Mouse (Mus musculus) monocyte, adult 5-6 weeks (primary cell): ENCODE data around the gene Kcnip4. TPM values are rescaled to one million over a fixed set of nuclear protein-coding genes. Genes with fewer than 3 reads are reported as not detected.

Experiments used
- ATAC-seq: fragments of 153-309, 156-312 bp; replicated peaks from 2 replicates; pipeline ENCODE4 v1.8.0; 2017; ENCODE audit warnings: mild to moderate bottlenecking; ENCODE audit not compliant: low TSS enrichment, insufficient number of reproducible peaks, severe bottlenecking, poor library complexity, low FRiP score
- total RNA-seq: library from RNA; stranded (forward); fragments of 200-1000, 200-491, 200-594 nt; gene quantifications from 3 replicates; pipeline ENCODE4 v1.2.3, GENCODE M21; 2017

Gene Kcnip4
- total RNA-seq, 1 experiment from 2014 or later, result not detected

- ATAC-seq, result no peak
Measured at GRCm38 (mm10) chr5:49283403-49283802, 241.3 kb downstream of the Kcnip4 start.

DNA sequence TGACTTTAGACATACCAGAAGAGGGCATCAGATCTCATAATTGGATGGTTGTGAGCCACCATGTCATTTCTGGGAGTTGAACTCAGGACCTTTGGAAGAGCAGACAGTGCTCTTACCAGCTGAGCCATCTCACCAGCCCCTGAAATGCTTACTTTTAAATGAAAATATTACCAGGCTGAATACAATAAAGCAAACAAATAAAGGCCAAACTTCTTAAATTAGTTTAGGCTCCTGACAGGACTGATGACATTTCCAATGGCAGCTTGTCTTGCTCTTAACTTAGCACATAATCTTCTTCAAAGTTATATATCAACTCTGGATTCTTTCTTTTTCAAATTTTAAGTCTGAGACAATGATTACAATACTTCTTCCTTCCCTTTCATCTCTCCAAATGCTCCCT lies 252.8 kb downstream of the Kcnip4 start:
- no peak for ATAC-seq

DNA sequence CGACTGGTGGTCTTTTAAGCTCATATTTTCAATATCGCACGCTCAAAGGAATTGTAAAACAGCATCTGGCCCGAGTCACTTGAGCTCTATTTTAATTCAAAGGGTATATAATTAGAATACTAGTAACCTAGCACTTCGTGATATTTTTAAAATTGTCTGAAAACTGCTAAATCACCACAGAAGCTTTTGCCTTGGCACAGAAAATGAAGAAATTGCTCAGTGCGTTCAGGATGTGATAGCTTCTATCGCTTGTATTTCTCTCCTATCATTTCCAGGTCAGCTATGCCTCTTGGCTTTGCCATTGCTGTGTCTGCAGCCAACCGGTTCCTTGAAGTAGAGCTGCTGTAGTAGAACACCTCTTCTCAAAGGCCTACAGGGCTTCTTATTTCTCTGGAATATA lies 255.9 kb downstream of the Kcnip4 start:
- no peak for ATAC-seq

DNA sequence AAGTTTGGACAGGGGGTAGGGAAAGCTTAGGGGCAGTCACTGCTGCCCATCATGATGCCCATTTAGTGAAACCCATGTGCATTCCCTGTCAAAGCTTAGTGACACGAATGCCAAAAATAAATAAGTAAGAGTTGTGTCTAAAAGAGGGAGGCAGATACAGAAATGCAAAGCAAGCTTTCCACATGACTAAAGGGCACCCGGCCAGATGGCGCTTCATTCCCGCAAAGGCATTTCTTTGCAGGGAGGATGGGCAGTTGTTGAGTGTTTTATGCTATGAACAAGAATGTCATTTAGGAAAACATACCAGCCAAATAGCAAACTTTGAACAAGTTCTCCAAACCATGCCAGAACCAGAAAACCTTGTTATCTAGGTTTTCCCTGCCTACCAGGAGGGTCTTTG lies 265.4 kb downstream of the Kcnip4 start:
- no peak for ATAC-seq

DNA sequence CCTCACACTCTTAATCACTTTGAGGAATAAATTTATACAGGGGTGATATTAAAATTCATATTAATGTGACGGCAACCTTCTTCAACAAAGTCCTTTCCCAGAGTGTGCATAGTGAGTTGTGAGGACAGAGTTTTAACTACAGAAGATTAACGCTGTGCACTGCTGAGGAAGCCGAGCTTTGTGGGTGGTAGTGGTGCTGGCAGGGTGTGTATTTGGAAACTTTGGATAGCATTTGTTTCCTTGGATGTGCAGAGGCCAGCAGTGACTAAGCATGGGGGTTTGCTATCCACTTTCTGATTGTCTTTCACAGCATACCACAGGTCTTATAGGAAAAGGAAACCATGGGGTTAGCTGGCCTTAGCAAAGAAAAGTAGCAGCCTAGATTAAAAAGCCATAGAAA lies 267.9 kb downstream of the Kcnip4 start:
- ATAC-seq, result no peak

- no peak for ATAC-seq
Measured at GRCm38 (mm10) chr5:49255983-49256382, 268.7 kb downstream of the Kcnip4 start.

DNA sequence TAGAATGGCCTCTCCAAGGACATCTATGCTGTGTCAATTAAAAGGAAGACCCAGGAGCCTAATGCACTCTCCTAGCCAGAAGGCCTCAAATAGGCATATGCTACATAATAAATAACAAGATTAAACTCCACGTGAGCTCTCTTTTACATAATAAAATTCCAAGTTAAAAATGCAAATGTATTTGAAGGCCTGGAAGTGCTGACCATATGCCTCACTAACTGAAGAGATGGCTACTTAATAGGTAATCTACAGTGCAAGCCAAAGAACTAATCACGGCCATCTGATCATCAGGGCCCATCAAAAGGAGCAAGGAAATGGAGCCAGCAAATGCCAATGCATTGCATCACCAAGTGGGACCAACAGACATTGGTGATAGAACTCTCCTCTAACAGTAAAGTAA lies 277.6 kb downstream of the Kcnip4 start:
- ATAC-seq, result no peak

GRCm38 (mm10) chr5:49244414-49244813 lies 280.3 kb downstream of the Kcnip4 start:
- ATAC-seq, result no peak

GRCm38 (mm10) chr5:49241708-49242107 lies 283.0 kb downstream of the Kcnip4 start:
- no peak for ATAC-seq

GRCm38 (mm10) chr5:49201164-49201756 lies 323.4 kb downstream of the Kcnip4 start:
- no peak for ATAC-seq

- ATAC-seq, result no peak
Measured at GRCm38 (mm10) chr5:49188236-49188635, 336.5 kb downstream of the Kcnip4 start.

DNA sequence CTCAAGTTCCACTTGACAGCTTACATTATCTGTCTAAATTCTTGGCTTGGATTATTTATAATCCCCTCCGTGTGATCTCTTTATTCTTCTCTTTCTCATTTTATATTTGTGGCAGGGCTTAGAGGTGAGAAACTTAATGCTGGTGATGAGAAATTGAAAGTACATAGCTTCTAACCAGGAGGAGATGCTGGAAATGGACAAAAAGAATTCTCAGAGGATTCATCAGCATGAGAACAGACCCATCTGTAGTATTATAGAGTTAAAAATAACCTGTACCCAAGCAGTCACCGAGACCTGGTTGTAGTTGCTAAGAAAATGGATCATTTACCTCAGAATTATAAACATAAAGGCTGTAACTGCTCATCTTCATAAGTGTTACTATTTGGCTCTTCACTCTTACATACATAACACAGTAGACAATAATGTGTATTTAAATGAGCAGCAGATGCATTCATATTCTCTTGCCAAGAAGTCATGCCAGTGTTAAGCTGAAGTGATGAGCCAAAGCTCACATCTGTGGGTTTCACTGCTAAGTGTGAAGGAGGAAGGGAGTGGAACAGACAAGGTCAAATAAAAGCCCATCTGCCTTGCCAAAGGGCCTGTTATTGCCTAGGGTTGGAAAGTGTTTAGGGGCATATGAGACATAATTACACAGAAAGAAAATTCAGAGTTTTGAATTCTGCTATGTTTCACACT lies 374.4 kb downstream of the Kcnip4 start:
- ATAC-seq, result no peak

DNA sequence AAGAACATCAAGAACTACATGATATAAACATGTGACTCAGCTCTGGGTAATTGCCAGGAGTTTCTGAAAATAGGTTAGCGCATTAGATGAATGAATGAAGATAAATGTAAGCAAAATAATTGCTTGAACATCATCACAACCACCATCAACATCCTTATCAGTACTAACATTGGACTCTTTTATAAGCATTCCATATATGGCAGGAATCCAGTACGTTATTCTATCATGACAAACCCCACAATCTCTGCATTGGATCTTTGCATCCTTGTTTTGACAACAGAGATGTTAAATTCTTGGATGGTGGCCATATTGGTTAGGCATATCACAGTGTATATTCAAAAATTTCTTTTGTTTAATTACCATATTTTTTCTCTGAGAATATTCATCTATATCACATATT lies 375.0 kb downstream of the Kcnip4 start:
- ATAC-seq, result no peak

DNA sequence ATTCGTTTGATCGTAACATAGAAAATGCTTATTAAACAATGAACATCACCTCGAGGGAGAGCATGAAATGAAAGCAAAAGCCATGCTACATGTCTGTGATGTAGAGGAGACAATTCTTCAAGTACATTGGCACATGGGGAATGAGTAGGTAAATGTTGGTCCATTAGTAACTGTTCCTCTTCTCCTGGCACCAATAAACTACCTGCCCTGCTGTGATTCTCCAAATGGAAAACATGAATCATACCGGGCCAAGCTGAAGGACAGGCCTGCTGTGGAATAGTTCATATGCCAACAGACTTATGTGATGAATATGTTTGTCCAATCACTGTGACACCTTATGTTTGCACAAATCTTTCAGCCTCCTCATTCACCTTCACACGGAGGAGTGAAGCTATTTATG lies 429.3 kb downstream of the Kcnip4 start:
- no peak for ATAC-seq

DNA sequence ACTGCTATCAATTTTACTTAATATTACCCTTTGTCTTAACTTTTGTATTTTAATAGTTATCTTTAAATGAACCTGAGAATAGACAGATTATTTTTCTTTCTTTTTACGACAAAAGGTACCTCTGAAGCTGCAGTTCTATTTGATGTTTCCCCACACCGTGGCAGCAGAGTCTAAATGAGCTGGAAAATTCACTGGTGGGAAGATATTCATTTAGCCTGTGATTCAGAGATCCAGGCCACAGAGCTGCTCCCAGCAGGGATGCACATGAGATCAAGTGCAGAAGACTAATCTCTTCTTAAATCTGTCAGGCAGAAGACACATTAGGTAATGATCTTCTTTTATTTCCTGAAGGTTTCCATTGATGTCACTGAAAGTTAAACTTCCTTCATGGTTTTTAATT lies 429.8 kb downstream of the Kcnip4 start:
- no peak for ATAC-seq

DNA sequence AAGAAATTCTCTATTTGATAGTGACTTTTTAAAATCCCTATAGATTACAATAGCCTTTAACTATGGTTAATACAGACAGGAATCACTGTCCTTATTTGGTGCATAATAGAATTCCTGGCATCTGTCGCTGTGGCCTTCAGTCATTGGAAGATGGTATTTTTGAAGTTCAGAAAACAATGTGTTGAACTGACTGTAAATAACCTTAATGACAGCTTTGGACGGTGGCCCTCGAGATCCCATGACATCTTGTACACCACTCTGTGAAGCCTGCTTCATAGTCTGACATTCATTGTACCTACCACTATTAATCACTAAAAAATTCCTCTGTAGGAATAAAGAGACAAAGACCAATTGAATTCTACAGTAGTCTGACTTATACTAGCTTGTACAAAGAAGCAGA lies 430.4 kb downstream of the Kcnip4 start:
- ATAC-seq, result no peak

GRCm38 (mm10) chr5:49090122-49090680 lies 434.5 kb downstream of the Kcnip4 start:
- no peak for ATAC-seq

DNA sequence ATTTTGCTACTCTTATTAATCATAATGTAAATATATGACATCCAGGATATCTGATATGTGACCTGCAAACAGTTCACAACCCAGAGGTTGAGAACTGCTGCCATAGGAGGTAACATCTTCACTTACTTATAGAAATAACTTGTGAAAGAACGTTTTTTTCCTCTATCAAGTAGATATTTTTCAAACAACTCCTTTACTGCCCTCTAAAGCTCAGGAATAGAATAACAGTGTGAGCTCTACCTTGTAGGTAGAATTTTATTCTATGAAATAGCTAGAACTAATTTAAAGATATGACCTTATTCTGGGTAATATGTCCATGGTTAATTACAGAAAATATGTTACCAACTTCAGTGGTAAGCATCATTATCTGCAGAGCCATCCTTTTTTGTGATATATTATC lies 459.1 kb downstream of the Kcnip4 start:
- no peak for ATAC-seq

DNA sequence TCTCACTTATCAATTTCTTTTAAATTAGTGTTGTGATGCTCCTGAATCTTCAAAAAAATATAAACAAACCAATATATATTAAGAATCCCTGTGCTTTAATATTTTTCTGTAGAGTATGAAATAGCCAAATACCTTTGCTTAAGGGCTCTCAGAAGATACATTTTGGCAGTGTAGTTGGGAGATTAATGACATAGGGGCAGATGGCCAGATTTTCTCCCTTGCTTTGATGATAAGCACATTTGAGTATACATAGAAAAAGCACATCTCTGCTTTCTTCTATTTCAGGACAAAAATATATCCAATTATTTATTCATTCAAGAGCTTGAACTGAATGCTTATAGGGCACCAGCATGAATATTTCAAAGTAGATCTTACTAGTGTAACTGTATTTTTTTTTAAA lies 465.8 kb downstream of the Kcnip4 start:
- ATAC-seq, result no peak

- no peak for ATAC-seq
Measured at GRCm38 (mm10) chr5:49057636-49058340, 466.9 kb downstream of the Kcnip4 start.
